Mouse (Mus musculus) neural tube, embryonic 13.5 days (tissue): ENCODE measurements around the gene Dpep2nb. TPM values are rescaled to one million over a fixed set of nuclear protein-coding genes. Genes with fewer than 3 reads are reported as not detected.

Experiments used
- ATAC-seq: fragments of 200-750 bp; cut with Nextera tagmentation; 2 replicates; pipeline ENCODE4 v1.8.0; 2017; ENCODE audit warnings: low read depth, mild to moderate bottlenecking, moderate TSS enrichment, moderate library complexity
- H3K27ac ChIP-seq: fragments of 300-500 bp; sonication (generic); replicated peaks from 2 replicates; pipeline ENCODE4 v1.5.1; 2015; ENCODE audit warnings: moderate library complexity, mild to moderate bottlenecking, inconsistent platforms
- H3K27me3 ChIP-seq: fragments of 300-500 bp; sonication (generic); 2 replicates; pipeline ENCODE4 v1.6.1; 2015; ENCODE audit warnings: mild to moderate bottlenecking, inconsistent platforms
- H3K36me3 ChIP-seq: fragments of 300-500 bp; sonication (generic); 2 replicates; pipeline ENCODE4 v1.6.1; 2015; ENCODE audit warnings: mild to moderate bottlenecking, inconsistent platforms
- H3K4me1 ChIP-seq: fragments of 300-500 bp; sonication (generic); replicated peaks from 2 replicates; pipeline ENCODE4 v1.6.1; 2015; ENCODE audit warnings: inconsistent platforms
- H3K4me2 ChIP-seq: fragments of 300-500 bp; sonication (generic); 2 replicates; pipeline ENCODE4 v1.6.1; 2015; ENCODE audit warnings: inconsistent platforms, mild to moderate bottlenecking, moderate library complexity
- H3K4me3 ChIP-seq: fragments of 300-500 bp; sonication (generic); 2 replicates; pipeline ENCODE4 v1.5.1; 2015; ENCODE audit warnings: mild to moderate bottlenecking, inconsistent platforms
- H3K9ac ChIP-seq: fragments of 300-500 bp; sonication (generic); 2 replicates; pipeline ENCODE4 v1.6.1; 2015; ENCODE audit warnings: moderate library complexity, mild to moderate bottlenecking, inconsistent platforms
- H3K9me3 ChIP-seq: fragments of 300-500 bp; sonication (generic); 2 replicates; pipeline ENCODE4 v1.6.1; 2016; ENCODE audit warnings: inconsistent platforms
- WGBS: fragments of 180-500 bp; shearing (Covaris S2); methylation state at CpG from one replicate; pipeline ENCODE4 v1.1.7; 2015; 5-methylcytosine and 5-hydroxymethylcytosine counted together
- microRNA-seq: library from miRNA; unstranded; fragments of <30 nt; microRNA quantifications from one replicate; pipeline ENCODE4, GENCODE M21; 2016
- polyA plus RNA-seq: library from polyadenylated mRNA; unstranded; fragments of >200 nt; fragmentation: Nextera tagmentation; extraction: Ambion mirVana; gene quantifications from 2 replicates; pipeline ENCODE4 v1.2.1, GENCODE M21; 2015

The Dpep2nb gene
- polyA plus RNA-seq, 1 experiment from 2014 or later, result 0.24 TPM

- Histone ChIP-seq H3K36me3 (no peaks in the 10 kb centered on the region), H3K4me3 (no peak overlapping the region), H3K27me3 (no peaks in the 10 kb centered on the region), H3K4me2 (no peak overlapping the region), H3K4me1 (peaks cover 14% of the 10 kb centered on the region), H3K9ac (no peak overlapping the region), H3K27ac (peak overlapping the region; percentile 72), H3K9me3 (no peaks in the 10 kb centered on the region)
- 54% methylated on average over 7 of the region's 7 CpGs for WGBS
- peak; percentile 80 for ATAC-seq
Measured at GRCm38 (mm10) chr8:105951057-105951659, 54.6 kb downstream of the Dpep2nb start.

GRCm38 (mm10) chr8:105949350-105949749 is 56.4 kb downstream of the Dpep2nb start:
- Histone ChIP-seq H3K4me3 (no peak overlapping the region), H3K9me3 (no peaks in the 10 kb centered on the region), H3K36me3 (no peaks in the 10 kb centered on the region), H3K4me1 (peaks cover 14% of the 10 kb centered on the region), H3K27ac (0 out of 2 replicates have a peak overlapping the region, but pooled peaks have one; percentile 1), H3K9ac (no peak overlapping the region), H3K27me3 (no peaks in the 10 kb centered on the region), H3K4me2 (no peak overlapping the region)
- 63% methylated on average over 10 of the region's 10 CpGs for WGBS
- ATAC-seq, result peak; percentile 32; the same call in 1 of the 2 replicates

Small RNA genes lying within 50 kb of the gene (microRNA-seq; reads per million reads assigned to microRNA genes)
- gene Mir7074, result not detected

Other genes with a start within 250 kb of the Dpep2nb start
- 66.7 and 72.4 TPM in 2 replicates for gene Gfod2, start 247.3 kb downstream of the Dpep2nb start, polyA plus RNA-seq
- gene Ranbp10, start 178.6 kb downstream of the Dpep2nb start, polyA plus RNA-seq, result 11.6 and 13.0 TPM in 2 replicates
- 0.46 and 0.54 TPM in 2 replicates for gene Tsnaxip1, start 178.2 kb downstream of the Dpep2nb start, polyA plus RNA-seq
- gene Cenpt, start 152.7 kb downstream of the Dpep2nb start, polyA plus RNA-seq, result 52.7 and 63.8 TPM in 2 replicates
- 61.4 and 64.1 TPM in 2 replicates for gene Thap11, start 150.8 kb downstream of the Dpep2nb start, polyA plus RNA-seq
- 198 and 201 TPM in 2 replicates for gene Nutf2, start 145.4 kb downstream of the Dpep2nb start, polyA plus RNA-seq
- gene Edc4, start 125.1 kb downstream of the Dpep2nb start, polyA plus RNA-seq, result 43.9 and 48.6 TPM in 2 replicates
- 0.46 and 0.54 TPM in 2 replicates for gene Nrn1l, start 112.4 kb downstream of the Dpep2nb start, polyA plus RNA-seq
- 14.2 and 14.3 TPM in 2 replicates for gene Pskh1, start 105.5 kb downstream of the Dpep2nb start, polyA plus RNA-seq
- 3.1 and 3.6 TPM in 2 replicates for gene Ctrl, start 72.1 kb downstream of the Dpep2nb start, polyA plus RNA-seq
- gene Psmb10, start 67.5 kb downstream of the Dpep2nb start, polyA plus RNA-seq, result 43.1 and 43.2 TPM in 2 replicates
- 0.59 and 0.71 TPM in 2 replicates for gene Lcat, start 62.6 kb downstream of the Dpep2nb start, polyA plus RNA-seq
- 8.7 and 11.0 TPM in 2 replicates for gene Slc12a4, start 39.9 kb downstream of the Dpep2nb start, polyA plus RNA-seq
- gene Dpep3, start 26.5 kb downstream of the Dpep2nb start, polyA plus RNA-seq, result not detected in 2 replicates
- gene Dus2, start 14.6 kb downstream of the Dpep2nb start, polyA plus RNA-seq, result 21.5 and 23.1 TPM in 2 replicates
- 20.7 and 22.2 TPM in 2 replicates for gene Ddx28, start 5.9 kb upstream of the Dpep2nb start, polyA plus RNA-seq
- 4.1 and 4.2 TPM in 2 replicates for gene Nfatc3, start 52.9 kb upstream of the Dpep2nb start, polyA plus RNA-seq
- gene Esrp2, start 131.0 kb upstream of the Dpep2nb start, polyA plus RNA-seq, result 0.34 and 1.3 TPM in 2 replicates
- 18.1 and 18.8 TPM in 2 replicates for gene Pla2g15, start 144.4 kb upstream of the Dpep2nb start, polyA plus RNA-seq
- gene Slc7a6, start 162.9 kb upstream of the Dpep2nb start, polyA plus RNA-seq, result 67.3 and 72.5 TPM in 2 replicates
- 37.7 and 41.7 TPM in 2 replicates for gene Slc7a6os, start 205.0 kb upstream of the Dpep2nb start, polyA plus RNA-seq
- gene Prmt7, start 205.0 kb upstream of the Dpep2nb start, polyA plus RNA-seq, result 54.2 and 58.5 TPM in 2 replicates